Mouse (Mus musculus): ENCODE measurements around the gene Sorcs3. TPM values are rescaled to one million over a fixed set of nuclear protein-coding genes. Genes with fewer than 3 reads are reported as not detected.

The Sorcs3 gene
- polyA plus RNA-seq (2016; fragmentation: Nextera tagmentation; extraction: Ambion mirVana) = 0.46 TPM in 2 replicates

DNA sequence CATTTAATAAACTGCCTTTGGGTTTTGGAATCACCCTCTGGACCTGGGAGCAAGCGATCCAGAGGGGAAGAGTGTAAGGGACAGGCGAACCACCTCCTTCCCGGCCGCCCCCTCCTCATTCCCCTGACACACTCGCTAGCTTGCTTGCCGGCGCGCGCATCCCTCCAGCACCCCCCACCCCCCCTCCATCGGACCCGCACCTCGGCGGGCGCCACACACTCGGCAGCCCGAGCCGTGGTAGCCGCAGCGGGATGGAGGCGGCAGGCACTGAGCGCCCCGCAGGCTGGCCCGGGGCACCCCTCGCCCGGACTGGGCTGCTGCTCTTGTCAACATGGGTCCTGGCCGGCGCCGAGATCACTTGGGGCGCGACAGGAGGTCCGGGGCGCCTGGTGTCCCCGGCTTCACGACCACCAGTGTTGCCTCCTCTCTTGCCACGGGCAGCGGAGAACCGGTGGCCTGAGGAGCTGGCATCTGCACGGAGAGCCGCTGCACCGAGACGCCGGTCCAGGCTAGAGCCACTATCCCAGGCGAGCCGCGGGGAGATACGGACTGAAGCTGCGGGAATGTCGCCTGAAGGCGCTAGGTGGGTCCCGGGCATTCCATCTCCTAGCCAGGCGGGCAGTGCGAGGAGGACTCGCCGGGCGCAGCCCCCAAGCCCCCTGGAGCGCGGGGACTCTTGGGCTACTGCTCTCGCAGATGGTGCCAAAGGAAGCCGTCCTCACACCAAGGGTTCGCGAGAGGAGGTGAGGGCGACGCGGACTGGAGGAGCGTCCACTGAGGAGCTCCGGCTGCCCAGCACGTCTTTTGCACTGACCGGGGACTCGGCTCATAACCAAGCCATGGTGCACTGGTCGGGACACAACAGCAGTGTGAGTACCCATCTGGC, at the start of gene Sorcs3:
TSS of gene Sorcs3 (plus strand) at position 97 of the 886 bp plus-strand sequence.
- WGBS = under 1% methylated on average over 70 of the region's 70 CpGs
- no peaks in the 10 kb centered on the region for H3K36me3 ChIP-seq
- H3K27ac ChIP-seq (ENCODE audit: poor library complexity, severe bottlenecking) = no peak within 1 kb of the TSS
- peak; percentile 65 for ATAC-seq (ENCODE audit: insufficient number of reproducible peaks, low FRiP score)
- H3K9me3 ChIP-seq (replicated peaks) = no peaks in the 10 kb centered on the region
- peak within 1 kb of the TSS; percentile 100 for H3K4me2 ChIP-seq
- H3K9ac ChIP-seq = peak within 1 kb of the TSS; percentile 65
- H3K4me1 ChIP-seq (replicated peaks) = peaks cover 24% of the 10 kb centered on the region
- peaks cover 75% of the 10 kb centered on the region for H3K27me3 ChIP-seq (replicated peaks)
- H3K4me3 ChIP-seq = peak within 1 kb of the TSS; percentile 60

DNA sequence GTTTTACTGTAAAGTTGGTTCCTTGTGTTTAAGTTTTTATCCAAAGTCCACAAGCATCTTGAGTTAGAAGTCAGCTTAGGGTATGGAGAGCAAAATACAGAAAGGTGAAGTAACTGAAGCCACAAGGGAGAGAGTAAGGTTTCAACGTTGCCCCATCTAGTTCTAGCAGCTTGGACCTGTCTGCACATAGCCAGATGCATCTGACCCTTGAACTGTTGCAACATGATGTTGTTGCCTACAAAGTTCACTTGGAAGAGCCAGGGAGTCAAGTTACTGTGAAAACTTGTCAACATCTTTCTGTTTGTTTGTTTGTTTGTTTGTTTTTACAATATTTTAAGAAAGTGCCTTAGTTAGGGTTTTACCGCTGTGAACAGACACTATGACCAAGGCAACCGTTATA, 40.5 kb upstream of the Sorcs3 start:
- Histone ChIP-seq H3K4me3 (no peak overlapping the region), H3K4me2 (no peak overlapping the region), H3K27me3 (replicated peaks) (no peaks in the 10 kb centered on the region), H3K36me3 (no peaks in the 10 kb centered on the region), H3K27ac (ENCODE audit: poor library complexity, severe bottlenecking) (no peak overlapping the region), H3K4me1 (replicated peaks) (no peaks in the 10 kb centered on the region), H3K9ac (no peak overlapping the region), H3K9me3 (replicated peaks) (0 out of 2 replicates have a peak, but pooled peaks cover 4% of the 10 kb centered on the region)
- WGBS = 84% methylated on average over 3 of the region's 3 CpGs
- no peak for ATAC-seq (ENCODE audit: insufficient number of reproducible peaks, low FRiP score)

DNA sequence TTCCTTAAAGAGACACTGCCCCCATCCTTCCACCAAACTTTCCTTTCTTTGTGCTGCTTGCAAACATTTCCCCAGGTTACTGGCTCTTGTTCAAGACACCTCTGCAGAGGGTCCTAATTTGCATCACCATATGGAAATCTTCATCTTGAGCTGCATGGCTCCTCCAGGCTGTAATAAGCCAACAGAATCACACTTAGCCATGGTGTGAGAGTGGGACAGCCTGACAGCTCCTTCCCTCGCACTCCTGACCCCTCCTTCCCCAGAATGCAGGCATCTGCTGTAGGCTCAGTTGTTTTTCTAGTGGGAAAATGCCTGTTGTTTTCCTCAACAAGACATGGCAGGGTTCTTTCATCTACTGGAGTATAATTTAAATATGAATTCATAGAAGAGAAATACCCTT, 38.7 kb upstream of the Sorcs3 start:
- no peak for ATAC-seq (ENCODE audit: insufficient number of reproducible peaks, low FRiP score)
- Histone ChIP-seq H3K9ac (no peak overlapping the region), H3K27me3 (replicated peaks) (no peaks in the 10 kb centered on the region), H3K4me2 (no peak overlapping the region), H3K36me3 (no peaks in the 10 kb centered on the region), H3K9me3 (replicated peaks) (0 out of 2 replicates have a peak, but pooled peaks cover 4% of the 10 kb centered on the region), H3K4me3 (no peak overlapping the region), H3K27ac (ENCODE audit: poor library complexity, severe bottlenecking) (no peak overlapping the region), H3K4me1 (replicated peaks) (no peaks in the 10 kb centered on the region)
- 47% methylated on average over 1 of the region's 1 CpGs for WGBS

DNA sequence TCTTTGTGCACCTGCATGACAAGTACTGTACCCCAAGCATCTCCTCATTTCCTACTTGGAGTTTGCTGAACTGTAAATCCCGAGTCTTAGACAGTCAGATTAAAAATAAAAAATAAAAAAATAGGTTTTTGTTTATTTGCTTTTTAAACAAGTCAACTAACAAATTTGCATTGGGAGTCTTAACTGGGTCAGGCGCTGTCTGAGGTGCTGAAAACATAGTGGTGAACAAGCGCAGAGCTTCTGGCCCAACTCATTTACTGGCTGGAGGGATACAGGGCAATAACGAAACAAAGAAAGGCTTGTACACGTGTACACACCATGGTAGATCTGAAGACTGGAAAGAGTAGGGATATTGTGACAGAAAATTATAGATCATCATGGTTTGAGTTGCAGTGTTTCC, 37.5 kb upstream of the Sorcs3 start:
- H3K9ac ChIP-seq = no peak overlapping the region
- ATAC-seq (ENCODE audit: insufficient number of reproducible peaks, low FRiP score) = no peak
- WGBS = 49% methylated on average over 5 of the region's 5 CpGs
- no peaks in the 10 kb centered on the region for H3K4me1 ChIP-seq (replicated peaks)
- H3K27me3 ChIP-seq (replicated peaks) = no peaks in the 10 kb centered on the region
- H3K4me3 ChIP-seq = no peak overlapping the region
- 0 out of 2 replicates have a peak, but pooled peaks cover 4% of the 10 kb centered on the region for H3K9me3 ChIP-seq (replicated peaks)
- no peaks in the 10 kb centered on the region for H3K36me3 ChIP-seq
- no peak overlapping the region for H3K27ac ChIP-seq (ENCODE audit: poor library complexity, severe bottlenecking)
- no peak overlapping the region for H3K4me2 ChIP-seq

DNA sequence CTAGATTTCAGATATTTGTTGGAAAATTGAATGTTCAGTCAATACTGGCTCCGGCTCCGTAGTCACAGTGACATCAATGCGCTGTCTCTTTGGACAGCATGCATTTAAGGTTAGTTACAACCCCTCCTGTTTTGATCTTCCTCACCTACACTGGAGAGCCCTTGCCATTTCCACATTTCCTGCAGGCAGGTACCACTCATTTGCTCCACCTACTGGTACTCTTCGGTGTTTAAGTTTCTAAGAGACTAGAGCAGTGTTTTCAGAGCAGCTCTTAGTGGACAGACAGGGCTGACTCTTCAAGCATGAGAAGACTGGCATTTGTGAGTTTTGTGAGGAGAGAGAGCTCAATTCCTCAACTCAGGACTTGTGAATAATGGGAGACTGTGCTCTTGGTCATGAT, 31.1 kb upstream of the Sorcs3 start:
- Histone ChIP-seq H3K27me3 (replicated peaks) (no peaks in the 10 kb centered on the region), H3K4me3 (no peak overlapping the region), H3K9me3 (replicated peaks) (no peaks in the 10 kb centered on the region), H3K4me1 (replicated peaks) (no peaks in the 10 kb centered on the region), H3K27ac (ENCODE audit: poor library complexity, severe bottlenecking) (no peak overlapping the region), H3K9ac (no peak overlapping the region), H3K4me2 (no peak overlapping the region), H3K36me3 (no peaks in the 10 kb centered on the region)
- WGBS = 62% methylated on average over 4 of the region's 4 CpGs
- ATAC-seq (ENCODE audit: insufficient number of reproducible peaks, low FRiP score) = no peak

DNA sequence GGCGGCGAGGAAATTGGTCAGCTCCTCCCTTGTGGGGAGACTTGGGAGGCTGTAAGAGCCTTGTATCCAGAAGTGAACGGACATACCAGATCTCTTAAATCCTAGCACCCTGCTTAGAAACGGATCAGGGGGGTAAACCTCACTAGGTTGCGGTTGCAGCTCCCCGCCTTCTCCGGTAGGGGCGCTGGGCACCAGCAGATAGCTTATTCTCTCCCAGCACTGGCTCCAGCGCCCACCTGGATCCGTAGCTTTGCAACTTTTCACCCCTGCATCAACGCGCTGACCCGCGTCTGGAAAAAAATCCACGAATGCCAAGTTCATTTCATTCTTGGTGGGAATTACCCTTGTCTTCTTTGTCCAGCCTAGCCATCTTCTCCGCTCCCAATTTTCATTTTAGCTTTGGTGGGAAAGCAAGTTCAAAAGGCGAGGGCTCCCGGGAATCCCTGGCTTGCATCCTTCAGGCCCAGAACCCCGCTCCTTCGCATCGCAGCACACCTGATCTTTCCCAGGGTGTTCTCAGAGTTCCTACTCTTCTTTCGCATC, 1.8 kb upstream of the Sorcs3 start:
- Histone ChIP-seq H3K9me3 (replicated peaks) (no peaks in the 10 kb centered on the region), H3K27me3 (replicated peaks) (peaks cover 60% of the 10 kb centered on the region), H3K27ac (ENCODE audit: poor library complexity, severe bottlenecking) (no peak overlapping the region), H3K4me3 (peak overlapping the region; percentile 60; the same call in 1 of the 2 replicates), H3K4me1 (replicated peaks) (peaks cover 24% of the 10 kb centered on the region), H3K4me2 (peak overlapping the region; percentile 100), H3K36me3 (no peaks in the 10 kb centered on the region), H3K9ac (no peak overlapping the region)
- WGBS = 4% methylated on average over 22 of the region's 22 CpGs
- ATAC-seq (ENCODE audit: insufficient number of reproducible peaks, low FRiP score) = no peak

DNA sequence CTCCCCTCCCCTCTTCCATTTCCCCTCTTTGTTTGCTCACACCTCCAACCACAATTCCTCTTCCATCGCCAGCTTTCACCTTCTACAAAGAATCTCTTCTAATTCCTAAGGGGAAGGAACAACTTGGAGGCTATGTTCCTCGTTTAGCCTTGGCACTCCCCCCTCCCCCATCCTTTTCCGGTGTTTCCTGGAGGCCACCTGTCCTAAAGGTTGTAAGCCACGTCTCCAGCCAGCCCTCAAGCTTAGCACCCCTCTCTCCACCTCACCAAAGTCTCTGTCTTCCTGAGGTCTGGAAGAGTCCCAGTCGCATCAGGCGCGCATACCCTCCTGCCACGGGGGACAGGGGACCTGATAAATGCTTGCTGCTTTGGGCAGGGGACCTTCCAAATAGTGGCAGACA, 1.3 kb upstream of the Sorcs3 start:
- Histone ChIP-seq H3K36me3 (no peaks in the 10 kb centered on the region), H3K4me2 (peak overlapping the region; percentile 100), H3K27me3 (replicated peaks) (peaks cover 65% of the 10 kb centered on the region), H3K4me1 (replicated peaks) (peaks cover 24% of the 10 kb centered on the region), H3K27ac (ENCODE audit: poor library complexity, severe bottlenecking) (no peak overlapping the region), H3K9me3 (replicated peaks) (no peaks in the 10 kb centered on the region), H3K9ac (peak overlapping the region; percentile 65; the same call in 1 of the 2 replicates), H3K4me3 (peak overlapping the region; percentile 60)
- WGBS = 1% methylated on average over 8 of the region's 8 CpGs
- no peak for ATAC-seq (ENCODE audit: insufficient number of reproducible peaks, low FRiP score)

DNA sequence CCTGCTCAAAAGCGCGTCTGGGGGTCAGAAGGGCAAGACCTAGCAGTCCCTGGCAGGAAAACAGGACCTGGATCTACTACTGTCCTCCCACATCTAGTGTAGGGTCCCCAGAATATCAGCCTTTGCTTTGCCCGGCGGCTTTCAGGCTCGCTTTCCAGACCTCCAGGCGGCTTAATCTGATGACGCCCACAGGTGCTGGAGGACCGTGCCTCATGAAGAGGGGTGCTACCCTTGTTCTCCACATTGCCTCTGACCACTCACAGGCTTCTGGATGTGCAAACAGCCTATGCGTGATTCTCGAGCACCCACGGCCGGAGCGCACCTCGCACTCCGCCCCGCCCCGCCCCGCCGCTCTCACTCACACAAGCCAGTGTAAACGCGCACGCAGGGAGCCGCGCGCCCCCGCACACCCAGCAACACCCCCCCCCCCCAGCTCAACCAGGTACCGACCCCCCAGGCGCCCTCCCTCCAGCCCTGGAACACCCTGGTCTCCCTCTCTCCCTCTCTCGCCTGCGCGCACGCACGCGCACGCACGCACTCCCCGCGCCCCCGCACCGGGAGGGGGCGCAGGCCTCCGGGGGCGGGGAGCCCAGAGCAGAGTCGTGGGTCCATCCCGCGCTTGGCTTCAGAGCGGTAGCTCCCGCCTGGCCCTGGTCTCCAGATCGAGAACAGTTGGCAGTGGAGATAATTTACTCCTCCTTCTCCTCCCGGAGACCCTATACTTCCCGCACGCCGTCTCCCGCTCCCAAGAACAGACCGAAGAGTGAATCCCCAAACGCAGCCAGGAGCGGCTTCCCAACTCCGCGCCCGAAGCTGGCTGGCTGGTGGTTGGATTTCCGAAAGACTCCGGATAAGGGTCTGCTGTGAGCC, 698 bp upstream of the Sorcs3 start:
- Histone ChIP-seq H3K4me3 (peak overlapping the region; percentile 60), H3K27ac (ENCODE audit: poor library complexity, severe bottlenecking) (no peak overlapping the region), H3K4me1 (replicated peaks) (peaks cover 24% of the 10 kb centered on the region), H3K4me2 (peak overlapping the region; percentile 100), H3K9me3 (replicated peaks) (no peaks in the 10 kb centered on the region), H3K9ac (peak overlapping the region; percentile 65), H3K36me3 (no peaks in the 10 kb centered on the region), H3K27me3 (replicated peaks) (peaks cover 71% of the 10 kb centered on the region)
- 1% methylated on average over 48 of the region's 62 CpGs for WGBS
- no peak for ATAC-seq (ENCODE audit: insufficient number of reproducible peaks, low FRiP score)

DNA sequence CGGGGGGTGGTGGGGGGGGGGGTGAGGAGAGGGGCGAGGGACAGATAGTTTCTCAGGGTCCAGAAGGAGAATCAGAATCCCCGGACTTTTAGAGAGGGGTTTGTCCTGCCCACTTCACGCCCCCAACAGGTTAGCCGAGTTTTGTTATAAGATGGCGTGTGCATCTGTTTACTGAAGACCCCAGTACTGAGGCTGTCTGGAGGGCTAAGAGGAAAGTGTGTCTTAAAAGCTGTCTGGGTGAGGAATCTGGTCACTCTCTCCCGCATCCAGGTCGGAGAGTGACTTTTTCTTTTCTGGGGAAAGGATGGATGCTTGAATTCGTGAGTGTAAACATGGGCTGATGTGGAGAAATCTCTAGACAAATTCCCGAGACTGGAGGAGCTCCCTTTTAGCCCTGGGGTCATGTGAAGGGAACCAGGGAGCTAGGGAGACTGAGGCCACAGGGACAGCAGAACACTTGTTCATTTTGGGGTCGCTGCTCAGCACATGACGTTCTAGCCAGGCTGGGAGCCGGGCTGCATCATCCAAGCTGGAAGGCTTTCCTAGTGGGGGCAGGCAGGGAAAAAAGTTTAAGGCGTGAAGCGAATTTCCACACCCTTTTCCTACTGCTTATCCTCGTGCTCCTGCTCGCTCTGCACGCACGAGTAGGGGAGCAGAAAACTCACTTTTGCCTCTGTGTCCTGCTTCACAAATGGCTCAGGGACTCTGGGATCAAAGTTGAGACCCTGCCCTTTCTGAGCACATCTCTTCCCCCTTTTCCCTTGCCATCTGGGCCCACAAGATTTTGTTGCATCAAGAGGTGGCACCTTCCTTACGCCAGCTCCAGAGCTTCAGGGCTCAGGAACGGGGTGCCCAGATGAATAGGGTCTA, 1.3 kb downstream of the Sorcs3 start:
- Histone ChIP-seq H3K9ac (peak overlapping the region; percentile 65; the same call in 1 of the 2 replicates), H3K4me1 (replicated peaks) (peaks cover 24% of the 10 kb centered on the region), H3K27me3 (replicated peaks) (peaks cover 75% of the 10 kb centered on the region), H3K4me3 (peak overlapping the region; percentile 60), H3K36me3 (no peaks in the 10 kb centered on the region), H3K9me3 (replicated peaks) (peaks cover 2% of the 10 kb centered on the region; the same call in 1 of the 2 replicates), H3K4me2 (peak overlapping the region; percentile 100), H3K27ac (ENCODE audit: poor library complexity, severe bottlenecking) (no peak overlapping the region)
- WGBS = 3% methylated on average over 20 of the region's 21 CpGs
- ATAC-seq (ENCODE audit: insufficient number of reproducible peaks, low FRiP score) = no peak

DNA sequence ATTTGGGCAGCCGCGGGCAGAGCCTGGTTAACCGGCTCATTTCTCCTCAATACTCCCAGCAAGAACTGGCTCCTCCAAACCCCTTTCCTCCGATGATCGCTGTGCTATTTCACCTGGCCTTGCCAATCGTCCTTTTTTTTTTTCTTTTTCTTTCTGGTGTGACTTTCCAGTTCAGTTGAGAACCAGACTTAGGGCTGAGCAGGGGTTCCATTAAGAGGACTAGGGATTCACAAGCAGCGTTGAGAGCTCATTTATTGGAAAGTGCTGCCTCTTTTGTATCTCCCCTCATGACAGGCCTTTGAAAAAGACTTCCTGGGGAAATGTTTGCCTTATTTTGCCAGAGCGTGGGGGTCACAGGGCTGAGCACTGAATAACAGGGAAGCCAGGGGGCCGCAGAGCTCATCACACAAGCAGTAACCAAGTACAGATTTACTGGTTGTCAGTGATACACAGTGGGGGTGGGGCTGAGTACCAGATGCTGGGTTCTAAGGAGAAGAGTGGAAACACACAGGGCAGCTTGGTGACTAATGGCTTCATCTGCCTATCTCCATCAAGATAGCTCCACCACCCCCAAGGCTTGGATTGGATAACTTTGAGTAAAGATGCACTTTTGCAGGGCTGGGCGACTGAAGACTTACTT, 2.0 kb downstream of the Sorcs3 start:
- H3K9ac ChIP-seq = no peak overlapping the region
- no peaks in the 10 kb centered on the region for H3K36me3 ChIP-seq
- H3K4me1 ChIP-seq (replicated peaks) = peaks cover 24% of the 10 kb centered on the region
- peaks cover 9% of the 10 kb centered on the region for H3K9me3 ChIP-seq (replicated peaks)
- no peak overlapping the region for H3K4me3 ChIP-seq
- WGBS = 5% methylated on average over 10 of the region's 10 CpGs
- H3K4me2 ChIP-seq = peak overlapping the region; percentile 100; the same call in 1 of the 2 replicates
- no peak for ATAC-seq (ENCODE audit: insufficient number of reproducible peaks, low FRiP score)
- H3K27me3 ChIP-seq (replicated peaks) = peaks cover 74% of the 10 kb centered on the region
- H3K27ac ChIP-seq (ENCODE audit: poor library complexity, severe bottlenecking) = no peak overlapping the region

All from heart, embryonic 12.5 days (tissue).